Mouse (Mus musculus): ENCODE results near the gene Dnajb11.

DNA sequence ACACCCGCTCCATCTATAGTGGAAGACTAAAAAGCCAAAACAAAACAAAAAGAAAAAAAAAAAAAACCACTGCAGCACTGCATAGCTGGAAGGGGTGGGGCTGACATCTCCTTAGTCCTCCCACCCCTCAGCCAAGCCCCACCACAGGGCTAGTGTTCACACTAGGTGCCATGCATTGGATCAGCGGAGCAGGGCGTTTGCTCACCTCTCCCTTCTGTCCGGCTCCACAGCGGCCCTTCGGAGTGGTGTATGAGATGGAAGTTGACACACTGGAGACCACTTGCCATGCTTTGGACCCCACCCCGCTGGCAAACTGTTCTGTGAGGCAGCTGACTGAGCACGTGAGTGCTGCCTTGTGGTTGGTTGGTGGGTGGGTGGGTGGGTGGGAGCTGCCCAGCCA, 36.5 kb downstream of the Dnajb11 start:
- TF ChIP-seq GATA1 (IDR thresholded peaks at IDR 0.05; ENCODE audit: low read length) = no peak
- no peak for TF ChIP-seq TAL1 (IDR thresholded peaks at IDR 0.05; ENCODE audit: low read length)
